Mouse (Mus musculus) ES-Bruce4 (cell line): Measurements from ENCODE around the gene Nmnat2.

ENCODE experiments used
- CTCF ChIP-seq: IDR thresholded peaks from one replicate; pipeline ENCODE4 v1.8.1; 2011; ENCODE audit warnings: low read depth, low read length
- POLR2A ChIP-seq: IDR thresholded peaks from one replicate; pipeline ENCODE4 v1.8.1; 2011; ENCODE audit warnings: low read length; ENCODE audit not compliant: insufficient read depth

- TF ChIP-seq POLR2A (no peak), CTCF (no peak)
Measured at GRCm38 (mm10) chr1:152969081-152969480, 14.3 kb downstream of the Nmnat2 start.
